Mouse (Mus musculus): Measurements from ENCODE around the gene Rfx8.

- no peak for TF ChIP-seq CTCF (IDR thresholded peaks at IDR 0.05; ENCODE audit: borderline replicate concordance, insufficient read depth, low read length)
- no peak for TF ChIP-seq POLR2A (IDR thresholded peaks at IDR 0.05; ENCODE audit: low read depth, low read length)
These were observed 56.7 kb downstream of the Rfx8 start for GRCm38 (mm10) chr1:39664039-39664625.
